Mouse (Mus musculus): ENCODE measurements around the gene Rbmx. TPM values are rescaled to one million over a fixed set of nuclear protein-coding genes. Genes with fewer than 3 reads are reported as not detected.

The Rbmx gene
- polyA plus RNA-seq (2012; rRNA removed), result 6.1 and 7.0 TPM in 2 replicates

DNA sequence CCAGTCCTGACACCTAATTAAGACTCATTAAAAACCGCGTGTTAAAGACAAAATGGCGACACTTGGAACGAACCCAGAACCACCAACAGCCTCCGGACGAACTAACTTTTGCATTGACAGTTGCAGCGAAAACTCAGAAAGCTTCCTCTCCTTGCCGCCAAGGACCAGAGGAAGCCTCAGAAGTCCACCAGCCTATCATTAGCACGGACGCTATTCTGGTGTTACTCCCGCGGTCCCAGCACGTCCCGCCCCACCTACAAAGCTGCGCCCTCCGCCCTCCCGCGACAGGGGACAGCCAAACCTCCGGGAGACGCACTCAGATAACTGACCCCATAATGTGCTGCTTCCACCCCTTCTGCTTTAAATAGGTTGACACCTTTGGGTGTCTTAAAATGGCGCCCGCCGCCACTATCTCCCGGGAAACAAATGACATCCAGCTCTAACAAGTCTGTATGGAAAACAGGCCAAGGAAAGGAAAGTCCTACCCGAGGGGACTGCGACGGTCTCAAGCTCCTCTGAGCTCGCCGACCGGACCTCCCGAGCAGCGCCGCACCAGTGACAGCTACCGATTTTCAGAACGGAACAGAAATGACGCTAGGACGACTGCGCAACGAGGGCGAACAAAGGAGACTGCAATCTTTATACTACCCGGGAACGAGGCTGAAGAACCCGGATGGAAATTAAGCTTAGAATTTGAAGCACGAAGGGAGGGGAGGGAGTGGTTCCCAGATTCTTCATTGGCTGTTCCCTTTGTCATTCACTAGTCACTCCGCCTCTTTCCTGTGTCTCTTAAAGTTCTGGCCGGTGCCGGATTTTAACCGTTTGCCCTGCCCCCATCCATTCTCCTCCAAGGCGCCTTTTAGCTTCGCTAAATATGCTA is at the start of gene Rbmx:
Gene Rbmx (minus strand): TSS at position 670 of the 880 bp plus-strand sequence.

DNA sequence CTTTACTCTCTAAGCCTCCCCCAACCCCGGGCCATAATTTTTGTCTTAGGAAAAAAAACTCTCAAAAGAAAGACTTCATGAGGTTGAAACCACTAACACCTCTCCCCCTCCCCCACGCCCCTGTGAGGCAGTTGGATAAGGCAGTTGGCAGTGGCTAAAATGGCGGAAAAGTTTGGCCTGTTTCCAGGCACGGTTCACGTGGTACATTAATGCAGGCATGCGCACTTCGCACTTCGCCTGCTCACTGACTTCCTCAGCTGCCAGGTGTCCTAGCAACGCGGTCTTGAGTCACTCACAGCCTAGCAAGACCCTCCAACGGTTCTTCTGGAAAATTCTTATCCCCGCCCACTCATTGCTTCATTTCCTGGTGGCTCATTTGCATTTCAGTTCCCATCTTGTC is 15.9 kb upstream of the Rbmx start, which contains the start of gene Gm364:
Gene Gm364 (plus strand): TSS at position 386 of the 400 bp plus-strand sequence.

DNA sequence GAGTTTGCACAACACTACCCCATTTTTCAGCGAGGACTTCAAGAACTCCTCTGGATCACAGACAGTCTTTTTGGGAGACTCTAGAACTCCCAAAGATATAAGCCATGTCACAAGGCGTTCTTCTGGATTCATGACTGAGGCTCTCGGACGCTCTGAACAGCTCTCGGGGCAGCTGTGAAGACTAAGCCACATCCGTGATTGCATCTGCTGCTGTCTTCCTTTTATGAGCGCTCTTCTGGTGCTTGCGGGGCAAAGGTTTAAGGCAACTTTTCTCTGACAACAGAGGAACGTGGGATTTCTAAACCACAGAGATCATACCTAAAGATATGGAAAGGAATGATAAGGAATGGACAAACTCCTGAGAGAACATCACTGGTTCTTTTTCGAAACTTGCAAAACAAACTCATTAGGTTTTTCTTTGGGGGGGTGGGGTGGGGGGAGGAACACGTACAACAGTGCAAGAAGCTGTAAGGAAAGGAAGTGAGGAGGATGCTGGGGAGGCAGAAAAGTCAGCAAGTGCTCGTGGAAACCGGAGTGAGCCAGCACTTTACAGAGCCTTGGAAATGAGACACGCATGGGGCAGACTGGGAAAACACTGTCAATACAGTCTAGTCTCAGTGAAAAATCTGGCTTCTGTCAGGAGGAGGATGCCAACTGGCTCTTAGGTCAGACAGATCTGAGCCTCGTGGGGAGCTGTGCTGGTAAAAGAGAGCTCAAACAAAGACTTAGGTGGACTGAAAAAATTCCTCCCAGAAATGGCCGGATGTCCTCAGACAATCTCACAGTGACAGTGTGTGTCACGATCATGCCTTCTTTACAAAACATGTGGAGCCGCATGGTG is 54.2 kb downstream of the Rbmx start, which contains the start of gene Arhgef6:
Gene Arhgef6 (minus strand): TSS at position 359 of the 841 bp plus-strand sequence.

Other genes with a start within 250 kb of the Rbmx start
- 0.20 TPM in 1 of 2 replicates, not detected in the other for gene Cd40lg, start 180.9 kb downstream of the Rbmx start, polyA plus RNA-seq (2012; rRNA removed)
- gene Arhgef6, start 54.3 kb downstream of the Rbmx start, polyA plus RNA-seq (2012; rRNA removed), result 3.2 and 3.5 TPM in 2 replicates
- gene Gm364, start 16.1 kb upstream of the Rbmx start, polyA plus RNA-seq (2012; rRNA removed), result not detected in 2 replicates
- gene Gpr101, start 110.7 kb upstream of the Rbmx start, polyA plus RNA-seq (2012; rRNA removed), result not detected in 2 replicates